17 mouse cellular contexts compared by ENCODE assay signal in genomic region chr2:117371706-117372105, GRCm38 (mm10).
"Had no signal": no experiment of that assay in that cellular context is flagged by ENCODE, and none has a peak within 500 bp of the region (broad histone marks: within the 10 kb centered on the region; RNA-seq: fewer than 3 reads in every experiment).

No protein-coding gene starts in this region.

- H3K4me1 ChIP-seq: neural tube, embryonic 12.5 days; neural tube, embryonic 13.5 days; neural tube, embryonic 15.5 days; stomach, embryonic 15.5 days had no signal

- DNase-seq: retina, postnatal 1 day; right cerebral cortex, adult 18-20 months; right cerebral cortex, postnatal 14 days; right cerebral cortex, postnatal 25 days; right cerebral cortex, postnatal 4 days; spleen, adult 18-20 months; thymus, adult 18-20 months; thymus, adult 2 months; thymus, postnatal 14 days; thymus, postnatal 25 days; thymus, postnatal 36 days; thymus, postnatal 4 days had no signal

- H3K27me3 ChIP-seq: neural tube, embryonic 12.5 days; neural tube, embryonic 13.5 days; neural tube, embryonic 15.5 days; stomach, embryonic 15.5 days had no signal

- H3K4me2 ChIP-seq: neural tube, embryonic 12.5 days; neural tube, embryonic 13.5 days; neural tube, embryonic 15.5 days; stomach, embryonic 15.5 days had no signal

- H3K27ac ChIP-seq: neural tube, embryonic 12.5 days; neural tube, embryonic 13.5 days; neural tube, embryonic 15.5 days; stomach, embryonic 15.5 days; stomach, postnatal 0 days had no signal

- H3K36me3 ChIP-seq: neural tube, embryonic 12.5 days; neural tube, embryonic 13.5 days; neural tube, embryonic 15.5 days; stomach, embryonic 15.5 days had no signal

- H3K4me3 ChIP-seq: neural tube, embryonic 12.5 days; neural tube, embryonic 13.5 days; neural tube, embryonic 15.5 days; stomach, embryonic 15.5 days had no signal

- H3K9ac ChIP-seq: neural tube, embryonic 12.5 days; neural tube, embryonic 13.5 days; neural tube, embryonic 15.5 days; stomach, embryonic 15.5 days had no signal

- H3K9me3 ChIP-seq: neural tube, embryonic 12.5 days; neural tube, embryonic 13.5 days; neural tube, embryonic 15.5 days; stomach, embryonic 15.5 days had no signal
